8 mouse cellular contexts compared by ENCODE assay signal in genomic region chr7:99467916-99468282, GRCm38 (mm10). TPM values are rescaled to one million over a fixed set of nuclear protein-coding genes. Genes with fewer than 3 reads are reported as not detected.
DNase-seq lines count a peak whose midpoint lies in the region; ATAC-seq lines count a peak whose summit lies in the region.

No protein-coding gene starts in this region.

- peak overlapping the region; percentile 73 for H3K9ac ChIP-seq in kidney, embryonic 14.5 days (ENCODE audit: low read depth, low read length)
- peak overlapping the region; percentile 57 for H3K9ac ChIP-seq in lung, embryonic 15.5 days
- H3K9ac ChIP-seq in stomach, embryonic 14.5 days (replicated peaks; ENCODE audit: low read depth, low read length), result peak overlapping the region; percentile 69

- peak overlapping the region; percentile 79 for H3K27ac ChIP-seq in kidney, embryonic 14.5 days (ENCODE audit: low read depth, low read length)
- peak overlapping the region; percentile 98 for H3K27ac ChIP-seq in lung, embryonic 15.5 days
- peak overlapping the region; percentile 92 for H3K27ac ChIP-seq in stomach, embryonic 14.5 days (ENCODE audit: low read length)

- no peaks in the 10 kb centered on the region for H3K9me3 ChIP-seq in kidney, embryonic 14.5 days (ENCODE audit: control insufficient read depth, low read length)
- no peaks in the 10 kb centered on the region for H3K9me3 ChIP-seq in lung, embryonic 15.5 days
- no peaks in the 10 kb centered on the region for H3K9me3 ChIP-seq in stomach, embryonic 14.5 days (ENCODE audit: control insufficient read depth, low read depth, low read length)

- peak; percentile 47 for DNase-seq in layer of hippocampus, adult 11-12 months (ENCODE audit: low spot score)
- no peak for DNase-seq in layer of hippocampus, postnatal 25 days (ENCODE audit: extremely low spot score in 1 of 2, low spot score in 1 of 2)
- peak; percentile 73 to 74 for DNase-seq in cerebellum, adult 18-20 months
- DNase-seq in heart, adult 9 months (ENCODE audit: low spot score in 2 of 2), result peak; percentile 16 to 45
- no peak for DNase-seq in frontal cortex, postnatal 36 days (ENCODE audit: low spot score in 2 of 2)

- peak overlapping the region; percentile 52 for H3K4me3 ChIP-seq in kidney, embryonic 14.5 days (ENCODE audit: low read length)
- H3K4me3 ChIP-seq in lung, embryonic 15.5 days, result peak overlapping the region; percentile 52
- H3K4me3 ChIP-seq in stomach, embryonic 14.5 days (ENCODE audit: low read depth, low read length), result peak overlapping the region; percentile 52

- no peaks in the 10 kb centered on the region for H3K27me3 ChIP-seq in kidney, embryonic 14.5 days (ENCODE audit: control insufficient read depth, insufficient read depth, low read length)
- no peaks in the 10 kb centered on the region for H3K27me3 ChIP-seq in lung, embryonic 15.5 days
- no peaks in the 10 kb centered on the region for H3K27me3 ChIP-seq in stomach, embryonic 14.5 days (ENCODE audit: control insufficient read depth, insufficient read depth, low read length)

- peak overlapping the region; percentile 63 for H3K4me2 ChIP-seq in kidney, embryonic 14.5 days (replicated peaks; ENCODE audit: low read depth, low read length)
- peak overlapping the region; percentile 91 for H3K4me2 ChIP-seq in lung, embryonic 15.5 days
- H3K4me2 ChIP-seq in stomach, embryonic 14.5 days (replicated peaks; ENCODE audit: low read depth, low read length), result peak overlapping the region; percentile 79

- 25% methylated on average over 11 of the region's 11 CpGs for WGBS in kidney, embryonic 14.5 days
- WGBS in lung, embryonic 15.5 days, result 11% methylated on average over 11 of the region's 11 CpGs
- WGBS in stomach, embryonic 14.5 days, result 18% methylated on average over 11 of the region's 11 CpGs

- peaks cover 29% of the 10 kb centered on the region for H3K4me1 ChIP-seq in kidney, embryonic 14.5 days (ENCODE audit: control insufficient read depth, insufficient read depth, low read length)
- peaks cover 52% of the 10 kb centered on the region for H3K4me1 ChIP-seq in lung, embryonic 15.5 days
- H3K4me1 ChIP-seq in stomach, embryonic 14.5 days (ENCODE audit: control insufficient read depth, insufficient read depth, low read length), result peaks cover 10% of the 10 kb centered on the region

- ATAC-seq in kidney, embryonic 14.5 days (ENCODE audit: low FRiP score, low TSS enrichment), result no peak; the same call in none of the 2 replicates
- no peak for ATAC-seq in lung, embryonic 15.5 days (ENCODE audit: borderline replicate concordance, extremely low read depth, low FRiP score, low TSS enrichment)
- ATAC-seq in stomach, embryonic 14.5 days (ENCODE audit: insufficient number of reproducible peaks, insufficient read depth, low FRiP score, low read depth), result peak; percentile 5; the same call in 1 of the 2 replicates

- H3K36me3 ChIP-seq in kidney, embryonic 14.5 days (ENCODE audit: control insufficient read depth, insufficient read depth, low read length), result peaks cover 9% of the 10 kb centered on the region; the same call in 1 of the 2 replicates
- peaks cover 6% of the 10 kb centered on the region; the same call in 1 of the 2 replicates for H3K36me3 ChIP-seq in lung, embryonic 15.5 days
- H3K36me3 ChIP-seq in stomach, embryonic 14.5 days (ENCODE audit: control insufficient read depth, insufficient read depth, low read length), result peaks cover 3% of the 10 kb centered on the region

RNA-seq across cellular contexts. Expression of gene Klhl35, which starts 2.1 kb away (rescaled TPM):
- 1 to 10 TPM; 2.2 to 3.5 TPM for total RNA-seq in layer of hippocampus, postnatal 25 days (2021)
- polyA plus RNA-seq in kidney, embryonic 14.5 days (2014; fragmentation: Nextera tagmentation; extraction: Ambion mirVana), result 1.1 and 1.5 TPM in 2 replicates
- 0.80 and 0.94 TPM in 2 replicates for polyA plus RNA-seq in lung, embryonic 15.5 days (2015; fragmentation: Nextera tagmentation; extraction: Ambion mirVana)
- polyA plus RNA-seq in stomach, embryonic 14.5 days (2014; fragmentation: Nextera tagmentation; extraction: Ambion mirVana), result 0.65 and 0.83 TPM in 2 replicates

RNA-seq across cellular contexts. Expression of gene Rps3, which starts 15.6 kb away (rescaled TPM):
- total RNA-seq in layer of hippocampus, postnatal 25 days (2021), result 100 to 1,000 TPM; 250 to 278 TPM
- 870 and 995 TPM in 2 replicates for polyA plus RNA-seq in kidney, embryonic 14.5 days (2014; fragmentation: Nextera tagmentation; extraction: Ambion mirVana)
- polyA plus RNA-seq in lung, embryonic 15.5 days (2015; fragmentation: Nextera tagmentation; extraction: Ambion mirVana), result 777 and 836 TPM in 2 replicates
- polyA plus RNA-seq in stomach, embryonic 14.5 days (2014; fragmentation: Nextera tagmentation; extraction: Ambion mirVana), result 902 and 915 TPM in 2 replicates

Comparison
In these comparisons a context has a peak if more than half of its experiments do, and no peak if none do; other contexts are left out.
1. DNase-seq: peak in layer of hippocampus, adult 11-12 months (single experiment), cerebellum, adult 18-20 months (2 of 2) and heart, adult 9 months (2 of 2); none in layer of hippocampus, postnatal 25 days (0 of 2) and frontal cortex, postnatal 36 days (0 of 2).
2. Peak in every context shown above with its lines, with median percentiles within 50 percentile points of each other: H3K27ac ChIP-seq, H3K4me2 ChIP-seq, H3K4me3 ChIP-seq and H3K9ac ChIP-seq.